ENCODE assay signal across 26 mouse cellular contexts in genomic region chr1:175124416-175124815, GRCm38 (mm10).
DNase-seq lines count a peak whose midpoint lies in the region; ATAC-seq and TF ChIP-seq lines count a peak whose summit lies in the region.
"Had no signal": no experiment of that assay in that cellular context is flagged by ENCODE, and none has a peak within 500 bp of the region (broad histone marks: within the 10 kb centered on the region; RNA-seq: fewer than 3 reads in every experiment).

No protein-coding gene starts in this region.

- TF ChIP-seq CTCF in lung, embryonic 14.5 days (IDR thresholded peaks at IDR 0.05; ENCODE audit: low read depth): no peak
- TF ChIP-seq CTCF in lung, adult 2 months (IDR thresholded peaks at IDR 0.05; ENCODE audit: insufficient read depth, low read length): no peak

- H3K27me3 ChIP-seq in lung, embryonic 14.5 days (ENCODE audit: insufficient read depth, low read length): no peaks in the 10 kb centered on the region
- H3K27me3 ChIP-seq: embryonic facial prominence, embryonic 13.5 days; forebrain, embryonic 12.5 days; forebrain, embryonic 15.5 days; heart, embryonic 12.5 days; heart, embryonic 15.5 days; hindbrain, embryonic 13.5 days; Patski had no signal

- ATAC-seq in lung, embryonic 14.5 days (ENCODE audit: insufficient read depth): peak; percentile 95; the same call in 1 of the 2 replicates
- ATAC-seq: forebrain, embryonic 15.5 days; hindbrain, embryonic 16.5 days; Patski had no signal

- no peak overlapping the region for H3K9ac ChIP-seq in lung, embryonic 14.5 days
- H3K9ac ChIP-seq: embryonic facial prominence, embryonic 13.5 days; forebrain, embryonic 12.5 days; forebrain, embryonic 15.5 days; heart, embryonic 12.5 days; heart, embryonic 15.5 days; hindbrain, embryonic 13.5 days had no signal

- H3K4me2 ChIP-seq in lung, embryonic 14.5 days: no peak overlapping the region
- H3K4me2 ChIP-seq: embryonic facial prominence, embryonic 13.5 days; forebrain, embryonic 12.5 days; forebrain, embryonic 15.5 days; heart, embryonic 12.5 days; heart, embryonic 15.5 days; hindbrain, embryonic 13.5 days had no signal

- H3K4me1 ChIP-seq in lung, embryonic 14.5 days (ENCODE audit: insufficient read depth): 0 out of 2 replicates have a peak, but pooled peaks cover 3% of the 10 kb centered on the region
- no peaks in the 10 kb centered on the region for H3K4me1 ChIP-seq in lung, adult 2 months (ENCODE audit: control insufficient read depth, insufficient read depth, low read length)
- H3K4me1 ChIP-seq: embryonic facial prominence, embryonic 10.5 days; hindbrain, embryonic 10.5 days had no signal

- no peak for TF ChIP-seq POLR2A in lung, adult 2 months (IDR thresholded peaks at IDR 0.05; ENCODE audit: borderline replicate concordance, extremely low read depth, low read depth, low read length)

- H3K27ac ChIP-seq in lung, embryonic 14.5 days (ENCODE audit: low read depth): no peak overlapping the region
- H3K27ac ChIP-seq: embryonic facial prominence, embryonic 10.5 days; embryonic facial prominence, embryonic 13.5 days; forebrain, embryonic 12.5 days; forebrain, embryonic 15.5 days; heart, embryonic 15.5 days; hindbrain, embryonic 10.5 days; hindbrain, embryonic 13.5 days had no signal

- H3K4me3 ChIP-seq in lung, embryonic 14.5 days (ENCODE audit: low read depth, low read length): no peak overlapping the region
- H3K4me3 ChIP-seq in lung, adult 2 months (replicated peaks; ENCODE audit: extremely low read depth, low read depth, low read length): no peak overlapping the region
- H3K4me3 ChIP-seq: embryonic facial prominence, embryonic 10.5 days; embryonic facial prominence, embryonic 13.5 days; erythroblast, embryonic 14.5 days; forebrain, embryonic 12.5 days; forebrain, embryonic 15.5 days; heart, embryonic 12.5 days; heart, embryonic 15.5 days; hindbrain, embryonic 10.5 days; hindbrain, embryonic 13.5 days had no signal

- H3K9me3 ChIP-seq in lung, embryonic 14.5 days (ENCODE audit: low read depth, low read length): no peaks in the 10 kb centered on the region
- H3K9me3 ChIP-seq: embryonic facial prominence, embryonic 10.5 days; embryonic facial prominence, embryonic 13.5 days; forebrain, embryonic 12.5 days; forebrain, embryonic 15.5 days; heart, embryonic 12.5 days; heart, embryonic 15.5 days; hindbrain, embryonic 10.5 days; hindbrain, embryonic 13.5 days had no signal

- no peaks in the 10 kb centered on the region for H3K36me3 ChIP-seq in lung, embryonic 14.5 days (ENCODE audit: insufficient read depth)
- H3K36me3 ChIP-seq: embryonic facial prominence, embryonic 10.5 days; embryonic facial prominence, embryonic 13.5 days; forebrain, embryonic 12.5 days; forebrain, embryonic 15.5 days; heart, embryonic 12.5 days; heart, embryonic 15.5 days; hindbrain, embryonic 10.5 days; hindbrain, embryonic 13.5 days had no signal

- peak; percentile 21 for DNase-seq in cerebellum, adult 9-10 months
- DNase-seq in cerebellum, postnatal 4 days (ENCODE audit: low spot score in 2 of 2): no peak
- peak; percentile 16 to 42 for DNase-seq in cerebellum, postnatal 25 days
- no peak for DNase-seq in cerebellum, postnatal 36 days
- peak; percentile 79 for DNase-seq in lung, embryonic 14.5 days
- no peak for DNase-seq in lung, adult 2 months
- DNase-seq in lung, postnatal 10 days: peak; percentile 10
- no peak for DNase-seq in lung, postnatal 36 days
- DNase-seq: adrenal gland, postnatal 10 days; adrenal gland, postnatal 36 days; embryo, embryonic 11 days; gastrocnemius, postnatal 25 days; heart, adult 18-20 months; heart, postnatal 10 days; heart, postnatal 36 days had no signal

- 60% methylated on average over 3 of the region's 3 CpGs for WGBS in lung, embryonic 14.5 days
- 68% methylated on average over 3 of the region's 3 CpGs for WGBS in lung, adult 2 months

Comparison
In these comparisons a context has a peak if more than half of its experiments do, and no peak if none do; other contexts are left out.
1. DNase-seq: peak in cerebellum, adult 9-10 months (single experiment), cerebellum, postnatal 25 days (2 of 2), lung, embryonic 14.5 days (single experiment) and lung, postnatal 10 days (single experiment); none in cerebellum, postnatal 4 days (0 of 2), cerebellum, postnatal 36 days (0 of 2), lung, adult 2 months (single experiment) and lung, postnatal 36 days (single experiment).